Comparison of ENCODE assay signal across 8 mouse cellular contexts in genomic region chr2:164497691-164498268, GRCm38 (mm10). TPM values are rescaled to one million over a fixed set of nuclear protein-coding genes. Genes with fewer than 3 reads are reported as not detected.
DNase-seq lines count a peak whose midpoint lies in the region; ATAC-seq and TF ChIP-seq lines count a peak whose summit lies in the region.

No protein-coding gene starts in this region.

- peak overlapping the region; percentile 51; the same call in 1 of the 2 replicates for H3K27ac ChIP-seq in heart, postnatal 0 days (ENCODE audit: low read depth)
- no peak overlapping the region for H3K27ac ChIP-seq in bone marrow macrophage, adult 2 months (ENCODE audit: insufficient read depth, low read depth, low read length)
- H3K27ac ChIP-seq in forebrain, embryonic 16.5 days (ENCODE audit: low read length): no peak overlapping the region

- peak; percentile 3; the same call in 1 of the 2 replicates for ATAC-seq in heart, postnatal 0 days (ENCODE audit: insufficient read depth, low read depth)
- ATAC-seq in forebrain, embryonic 16.5 days: peak; percentile 32
- ATAC-seq in megakaryocyte progenitor cell, adult 5-6 weeks (replicated peaks; ENCODE audit: poor library complexity): peak; percentile 13; the same call in 1 of the 2 replicates

- peak overlapping the region; percentile 61 for H3K9ac ChIP-seq in heart, postnatal 0 days (replicated peaks; ENCODE audit: low read depth, low read length)
- H3K9ac ChIP-seq in forebrain, embryonic 16.5 days (replicated peaks; ENCODE audit: low read depth, low read length): peak overlapping the region; percentile 82

- peak overlapping the region; percentile 79 for H3K4me3 ChIP-seq in heart, postnatal 0 days (ENCODE audit: low read depth, low read length)
- H3K4me3 ChIP-seq in bone marrow macrophage, adult 2 months (ENCODE audit: insufficient read depth, low read length): peak overlapping the region; percentile 79
- H3K4me3 ChIP-seq in forebrain, embryonic 16.5 days (replicated peaks; ENCODE audit: low read length): peak overlapping the region; percentile 94

- no peaks in the 10 kb centered on the region for H3K27me3 ChIP-seq in heart, postnatal 0 days (ENCODE audit: control insufficient read depth, insufficient read depth, low read length)
- H3K27me3 ChIP-seq in forebrain, embryonic 16.5 days (replicated peaks; ENCODE audit: control insufficient read depth, insufficient read depth, low read length): no peaks in the 10 kb centered on the region

- no peak for TF ChIP-seq EP300 in heart, postnatal 0 days (IDR thresholded peaks at IDR 0.05; ENCODE audit: low read depth)

- 5% methylated on average over 21 of the region's 21 CpGs for WGBS in heart, postnatal 0 days
- 5% methylated on average over 21 of the region's 21 CpGs for WGBS in forebrain, embryonic 16.5 days

- peak overlapping the region; percentile 88 for H3K4me2 ChIP-seq in heart, postnatal 0 days (ENCODE audit: low read depth, low read length)
- H3K4me2 ChIP-seq in forebrain, embryonic 16.5 days (ENCODE audit: low read length): peak overlapping the region; percentile 87

- H3K9me3 ChIP-seq in heart, postnatal 0 days (replicated peaks; ENCODE audit: control insufficient read depth, low read length): no peaks in the 10 kb centered on the region
- H3K9me3 ChIP-seq in forebrain, embryonic 16.5 days (ENCODE audit: control insufficient read depth, low read length): no peaks in the 10 kb centered on the region

- no peak for TF ChIP-seq POLR2A in bone marrow macrophage, adult 2 months (IDR thresholded peaks at IDR 0.05; ENCODE audit: borderline replicate concordance, low read depth, low read length)

- peaks cover 12% of the 10 kb centered on the region for H3K4me1 ChIP-seq in heart, postnatal 0 days (ENCODE audit: control insufficient read depth, insufficient read depth)
- peaks cover 19% of the 10 kb centered on the region for H3K4me1 ChIP-seq in bone marrow macrophage, adult 2 months (ENCODE audit: control insufficient read depth, insufficient read depth, low read length)
- H3K4me1 ChIP-seq in forebrain, embryonic 16.5 days (replicated peaks; ENCODE audit: control insufficient read depth, insufficient read depth, low read length): peaks cover 10% of the 10 kb centered on the region

- peaks cover 27% of the 10 kb centered on the region for H3K36me3 ChIP-seq in heart, postnatal 0 days (replicated peaks; ENCODE audit: control insufficient read depth, insufficient read depth, low read length)
- peaks cover 14% of the 10 kb centered on the region for H3K36me3 ChIP-seq in forebrain, embryonic 16.5 days (ENCODE audit: control insufficient read depth, insufficient read depth)

- no peak for DNase-seq in heart, postnatal 0 days (ENCODE audit: low spot score)
- no peak for DNase-seq in heart, adult 11 months
- DNase-seq in embryo, embryonic 10.5 days (ENCODE audit: low spot score): no peak
- DNase-seq in kidney, postnatal 10 days: no peak
- DNase-seq in adrenal gland, postnatal 36 days: no peak

- TF ChIP-seq CTCF in heart, postnatal 0 days (IDR thresholded peaks at IDR 0.05; ENCODE audit: low read depth): no peak
- peak; percentile 23; the same call in 1 of the 2 replicates for TF ChIP-seq CTCF in bone marrow macrophage, adult 2 months (IDR thresholded peaks at IDR 0.05; ENCODE audit: low read depth, low read length)

RNA-seq across cellular contexts. Expression of gene Pigt, which starts 0.5 kb away (rescaled TPM):
- 45.0 and 51.0 TPM in 2 replicates for total RNA-seq in heart, postnatal 0 days (2014; rRNA removed; ENCODE audit: low replicate concordance)
- polyA plus RNA-seq in heart, postnatal 0 days (2015; fragmentation: Nextera tagmentation; extraction: Ambion mirVana): 30.9 and 32.0 TPM in 2 replicates
- 58.5 and 80.9 TPM in 2 replicates for polyA plus RNA-seq in bone marrow macrophage, adult 2 months (2012; ENCODE audit: insufficient read depth, insufficient read length, missing spikeins)
- polyA plus RNA-seq in forebrain, embryonic 16.5 days (2015; fragmentation: Nextera tagmentation; extraction: Ambion mirVana): 58.6 and 68.3 TPM in 2 replicates
- 75.1 and 80.0 TPM in 2 replicates for total RNA-seq in megakaryocyte progenitor cell, adult 5-6 weeks (2015)
- total RNA-seq in megakaryocyte progenitor cell, adult 5-6 weeks (2017): 34.3 and 42.0 TPM in 2 replicates
- 10 to 100 TPM; 74.0 to 98.3 TPM for total RNA-seq in adrenal gland, postnatal 36 days (2021)

RNA-seq across cellular contexts. Expression of gene Dbndd2, which starts 11.9 kb away (rescaled TPM):
- 22.3 and 26.6 TPM in 2 replicates for total RNA-seq in heart, postnatal 0 days (2014; rRNA removed; ENCODE audit: low replicate concordance)
- 16.8 and 16.9 TPM in 2 replicates for polyA plus RNA-seq in heart, postnatal 0 days (2015; fragmentation: Nextera tagmentation; extraction: Ambion mirVana)
- 67.6 and 75.8 TPM in 2 replicates for polyA plus RNA-seq in bone marrow macrophage, adult 2 months (2012; ENCODE audit: insufficient read depth, insufficient read length, missing spikeins)
- 5.3 and 9.2 TPM in 2 replicates for polyA plus RNA-seq in forebrain, embryonic 16.5 days (2015; fragmentation: Nextera tagmentation; extraction: Ambion mirVana)
- 1.1 and 2.7 TPM in 2 replicates for total RNA-seq in megakaryocyte progenitor cell, adult 5-6 weeks (2015)
- 0.04 and 0.47 TPM in 2 replicates for total RNA-seq in megakaryocyte progenitor cell, adult 5-6 weeks (2017)
- 10 to 100 TPM in 1 of 2 experiments, 1 to 10 TPM in 1; 8.0 to 12.5 TPM for total RNA-seq in adrenal gland, postnatal 36 days (2021)

RNA-seq across cellular contexts. Expression of gene Trp53tg5, which starts 24.3 kb away (rescaled TPM):
- not detected in 2 replicates for total RNA-seq in heart, postnatal 0 days (2014; rRNA removed; ENCODE audit: low replicate concordance)
- polyA plus RNA-seq in heart, postnatal 0 days (2015; fragmentation: Nextera tagmentation; extraction: Ambion mirVana): not detected in 2 replicates
- polyA plus RNA-seq in bone marrow macrophage, adult 2 months (2012; ENCODE audit: insufficient read depth, insufficient read length, missing spikeins): not detected in 2 replicates
- not detected in 2 replicates for polyA plus RNA-seq in forebrain, embryonic 16.5 days (2015; fragmentation: Nextera tagmentation; extraction: Ambion mirVana)
- total RNA-seq in megakaryocyte progenitor cell, adult 5-6 weeks (2015): not detected in 2 replicates
- not detected in 2 replicates for total RNA-seq in megakaryocyte progenitor cell, adult 5-6 weeks (2017)
- total RNA-seq in adrenal gland, postnatal 36 days (2021): not detected

RNA-seq across cellular contexts. Expression of gene Gm20458, which starts 37.0 kb away (rescaled TPM):
- total RNA-seq in heart, postnatal 0 days (2014; rRNA removed; ENCODE audit: low replicate concordance): 6.7 and 34.3 TPM in 2 replicates
- 15.4 and 15.5 TPM in 2 replicates for polyA plus RNA-seq in heart, postnatal 0 days (2015; fragmentation: Nextera tagmentation; extraction: Ambion mirVana)
- not detected in 2 replicates for polyA plus RNA-seq in bone marrow macrophage, adult 2 months (2012; ENCODE audit: insufficient read depth, insufficient read length, missing spikeins)
- 9.8 and 11.4 TPM in 2 replicates for polyA plus RNA-seq in forebrain, embryonic 16.5 days (2015; fragmentation: Nextera tagmentation; extraction: Ambion mirVana)
- total RNA-seq in megakaryocyte progenitor cell, adult 5-6 weeks (2015): not detected in 2 replicates
- not detected in 2 replicates for total RNA-seq in megakaryocyte progenitor cell, adult 5-6 weeks (2017)
- 1 to 10 TPM; 5.0 to 8.4 TPM for total RNA-seq in adrenal gland, postnatal 36 days (2021)

RNA-seq across cellular contexts. Expression of gene Sys1, which starts 41.0 kb away (rescaled TPM):
- 71.8 and 87.9 TPM in 2 replicates for total RNA-seq in heart, postnatal 0 days (2014; rRNA removed; ENCODE audit: low replicate concordance)
- 37.6 and 39.1 TPM in 2 replicates for polyA plus RNA-seq in heart, postnatal 0 days (2015; fragmentation: Nextera tagmentation; extraction: Ambion mirVana)
- polyA plus RNA-seq in bone marrow macrophage, adult 2 months (2012; ENCODE audit: insufficient read depth, insufficient read length, missing spikeins): 33.3 and 33.9 TPM in 2 replicates
- polyA plus RNA-seq in forebrain, embryonic 16.5 days (2015; fragmentation: Nextera tagmentation; extraction: Ambion mirVana): 69.5 and 76.9 TPM in 2 replicates
- total RNA-seq in megakaryocyte progenitor cell, adult 5-6 weeks (2015): 39.1 and 39.5 TPM in 2 replicates
- total RNA-seq in megakaryocyte progenitor cell, adult 5-6 weeks (2017): 11.2 and 20.0 TPM in 2 replicates
- 10 to 100 TPM; 28.3 to 33.2 TPM for total RNA-seq in adrenal gland, postnatal 36 days (2021)
